Mouse (Mus musculus) kidney, adult 8-10 months (tissue): Measurements from ENCODE around the gene Pgpep1l.

Source experiments
- DNase-seq, 2 experiments: peaks; one replicate each; pipeline ENCODE4 v3.0.0; 2022

Gene Pgpep1l

GRCm38 (mm10) chr7:68259523-68260081, 4.4 kb downstream of the Pgpep1l start:
- peak in 1 of 2 experiments; percentile 15 for DNase-seq

- DNase-seq: no peak
Observed at GRCm38 (mm10) chr7:68258326-68259150, 5.5 kb downstream of the Pgpep1l start.

- no peak for DNase-seq
Observed at GRCm38 (mm10) chr7:68257767-68258166, 6.3 kb downstream of the Pgpep1l start.

GRCm38 (mm10) chr7:68250902-68251301, 13.1 kb downstream of the Pgpep1l start:
- no peak for DNase-seq

GRCm38 (mm10) chr7:68250411-68250810, 13.6 kb downstream of the Pgpep1l start:
- DNase-seq: no peak

GRCm38 (mm10) chr7:68246249-68246648, 17.8 kb downstream of the Pgpep1l start:
- no peak for DNase-seq

GRCm38 (mm10) chr7:68245681-68246080, 18.4 kb downstream of the Pgpep1l start:
- no peak for DNase-seq

GRCm38 (mm10) chr7:68241205-68241604, 22.8 kb downstream of the Pgpep1l start:
- DNase-seq: peak; percentile 46 to 47

GRCm38 (mm10) chr7:68239220-68239827, 24.7 kb downstream of the Pgpep1l start:
- DNase-seq: no peak

- DNase-seq: peak; percentile 38 to 45
Observed at GRCm38 (mm10) chr7:68236817-68237216, 27.2 kb downstream of the Pgpep1l start.

GRCm38 (mm10) chr7:68233619-68234223, 30.3 kb downstream of the Pgpep1l start:
- peak; percentile 46 to 53 for DNase-seq

GRCm38 (mm10) chr7:68232521-68232920, 31.5 kb downstream of the Pgpep1l start:
- no peak for DNase-seq

GRCm38 (mm10) chr7:68230831-68231230, 33.2 kb downstream of the Pgpep1l start:
- DNase-seq: no peak

- no peak for DNase-seq
Observed at GRCm38 (mm10) chr7:68228491-68228890, 35.5 kb downstream of the Pgpep1l start.

- DNase-seq: no peak
Observed at GRCm38 (mm10) chr7:68227621-68228020, 36.4 kb downstream of the Pgpep1l start.

- no peak for DNase-seq
Observed at GRCm38 (mm10) chr7:68227021-68227420, 37.0 kb downstream of the Pgpep1l start.

GRCm38 (mm10) chr7:68225427-68226054, 38.5 kb downstream of the Pgpep1l start:
- no peak for DNase-seq

- DNase-seq: no peak
Observed at GRCm38 (mm10) chr7:68224006-68224405, 40.0 kb downstream of the Pgpep1l start.

GRCm38 (mm10) chr7:68223356-68223808, 40.7 kb downstream of the Pgpep1l start:
- peak; percentile 41 to 45 for DNase-seq

- DNase-seq: no peak
Observed at GRCm38 (mm10) chr7:68221677-68222230, 42.3 kb downstream of the Pgpep1l start.

GRCm38 (mm10) chr7:68218879-68219278, 45.2 kb downstream of the Pgpep1l start:
- DNase-seq: no peak

GRCm38 (mm10) chr7:68215522-68216070, 48.4 kb downstream of the Pgpep1l start:
- DNase-seq: no peak
